Mouse (Mus musculus) heart, embryonic 14.5 days (tissue): ENCODE results near the gene Epn1. TPM values are rescaled to one million over a fixed set of nuclear protein-coding genes. Genes with fewer than 3 reads are reported as not detected.

Experiments
- ATAC-seq: fragments of 200-750 bp; cut with Nextera tagmentation; 2 replicates; pipeline ENCODE4 v1.8.0; 2017; ENCODE audit warnings: low read depth, moderate TSS enrichment; ENCODE audit not compliant: insufficient number of reproducible peaks, insufficient read depth, low FRiP score
- H3K27ac ChIP-seq, 2 experiments: fragments of 200-500 bp in 1 of 2; fragments of 300-500 bp in 1 of 2; sonication (generic) in 1 of 2; replicated peaks in 1 of 2; 2 replicates each; pipeline ENCODE4 v1.5.1; 2012 to 2014; ENCODE audit warnings: low read depth in 2 of 2, low read length in 2 of 2, control low read depth in 1 of 2, mild to moderate bottlenecking in 1 of 2, mixed read lengths in 1 of 2; ENCODE audit not compliant: control insufficient read depth in 1 of 2, insufficient read depth in 1 of 2
- H3K27me3 ChIP-seq: fragments of 300-500 bp; sonication (generic); 2 replicates; pipeline ENCODE4 v1.6.1; 2014; ENCODE audit warnings: mild to moderate bottlenecking, low read length, control low read depth; ENCODE audit not compliant: control insufficient read depth, insufficient read depth
- H3K36me3 ChIP-seq: fragments of 300-500 bp; sonication (generic); 2 replicates; pipeline ENCODE4 v1.6.1; 2014; ENCODE audit warnings: mild to moderate bottlenecking, control low read depth, low read length, mixed read lengths; ENCODE audit not compliant: control insufficient read depth, insufficient read depth
- H3K4me1 ChIP-seq, 2 experiments: fragments of 200-500 bp in 1 of 2; fragments of 300-500 bp in 1 of 2; sonication (generic) in 1 of 2; 2 replicates each; pipeline ENCODE4 v1.6.1; 2012 to 2014; ENCODE audit warnings: low read length in 2 of 2, control low read depth in 1 of 2, mixed read lengths in 1 of 2; ENCODE audit not compliant: control insufficient read depth in 2 of 2, insufficient read depth in 2 of 2
- H3K4me2 ChIP-seq: fragments of 300-500 bp; sonication (generic); 2 replicates; pipeline ENCODE4 v1.6.1; 2014; ENCODE audit warnings: mild to moderate bottlenecking, low read length
- H3K4me3 ChIP-seq, 2 experiments: fragments of 200-500 bp in 1 of 2; fragments of 300-500 bp in 1 of 2; sonication (generic) in 1 of 2; 2 replicates each; pipeline ENCODE4 v1.5.1; 2012 to 2014; ENCODE audit warnings: low read length in 2 of 2, mild to moderate bottlenecking in 2 of 2, control low read depth in 1 of 2, low read depth in 1 of 2, moderate library complexity in 1 of 2; ENCODE audit not compliant: control insufficient read depth in 1 of 2, insufficient read depth in 1 of 2
- H3K9ac ChIP-seq: fragments of 300-500 bp; sonication (generic); 2 replicates; pipeline ENCODE4 v1.6.1; 2014; ENCODE audit warnings: mild to moderate bottlenecking, low read length
- H3K9me3 ChIP-seq: fragments of 300-500 bp; sonication (generic); 2 replicates; pipeline ENCODE4 v1.6.1; 2016; ENCODE audit warnings: low read length, control low read depth; ENCODE audit not compliant: control insufficient read depth
- WGBS: fragments of 180-500 bp; shearing (Covaris S2); extraction: QIAGEN DNeasy Blood & Tissue Kit; methylation state at CpG from one replicate; pipeline ENCODE4 v1.1.7; 2014; 5-methylcytosine and 5-hydroxymethylcytosine counted together
- polyA plus RNA-seq: library from polyadenylated mRNA; unstranded; fragments of >200 nt; fragmentation: Nextera tagmentation; extraction: Ambion mirVana; gene quantifications from 2 replicates; pipeline ENCODE4 v1.2.1, GENCODE M21; 2014

Gene Epn1
- 50.6 and 52.0 TPM in 2 replicates for polyA plus RNA-seq

GRCm38 (mm10) chr7:5080010-5080751 lies at the start of gene Epn1:
Gene Epn1, plus strand, starts transcription at chr7:5080235.
- Histone ChIP-seq H3K27ac (peak within 1 kb of the TSS; percentile 85 to 96), H3K9me3 (no peaks in the 10 kb centered on the region), H3K9ac (peak within 1 kb of the TSS; percentile 99), H3K4me3 (peak within 1 kb of the TSS; percentile 88 to 100), H3K27me3 (no peaks in the 10 kb centered on the region), H3K36me3 (peaks cover 69% of the 10 kb centered on the region), H3K4me1 (peaks cover 3 to 17% of the 10 kb centered on the region in 2 experiments; a peak in 3 of 4 replicates), H3K4me2 (peak within 1 kb of the TSS; percentile 87)
- ATAC-seq = peak; percentile 86
- under 1% methylated on average over 79 of the region's 81 CpGs for whole genome bisulfite sequencing

DNA sequence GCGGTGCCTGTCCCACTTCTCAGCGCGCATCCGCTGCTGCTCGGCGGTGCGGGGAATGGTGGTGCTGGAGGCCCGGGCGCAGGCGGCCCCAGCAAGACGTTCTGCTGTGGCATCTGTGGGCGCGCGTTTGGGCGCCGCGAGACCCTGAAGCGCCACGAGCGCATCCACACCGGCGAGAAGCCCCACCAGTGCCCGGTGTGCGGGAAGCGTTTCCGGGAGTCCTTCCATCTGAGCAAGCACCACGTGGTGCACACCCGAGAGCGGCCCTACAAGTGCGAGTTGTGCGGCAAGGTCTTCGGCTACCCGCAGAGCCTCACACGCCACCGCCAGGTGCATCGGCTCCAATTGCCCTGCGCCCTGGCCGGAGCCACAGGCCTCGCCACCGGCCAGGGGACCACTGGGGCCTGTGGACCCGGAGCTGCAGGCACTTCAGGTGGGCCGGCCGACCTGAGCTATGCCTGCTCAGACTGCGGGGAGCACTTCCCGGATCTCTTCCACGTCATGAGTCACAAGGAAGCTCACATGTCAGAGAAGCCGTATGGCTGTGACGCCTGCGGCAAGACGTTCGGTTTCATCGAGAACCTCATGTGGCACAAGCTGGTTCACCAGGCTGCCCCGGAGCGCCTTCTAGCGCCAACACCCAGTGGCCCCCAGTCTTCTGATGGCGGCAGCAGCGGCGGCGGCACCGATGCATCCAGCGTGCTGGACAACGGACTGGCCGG lies 49.3 kb upstream of the Epn1 start:
- Histone ChIP-seq H3K36me3 (peaks cover 95% of the 10 kb centered on the region), H3K4me2 (no peak overlapping the region), H3K9me3 (peaks cover 35% of the 10 kb centered on the region), H3K27me3 (no peaks in the 10 kb centered on the region), H3K27ac (no peak overlapping the region), H3K9ac (no peak overlapping the region), H3K4me1 (no peaks in the 10 kb centered on the region), H3K4me3 (no peak overlapping the region)
- ATAC-seq = 0 out of 2 replicates have a peak, but pooled peaks have one; percentile 9
- WGBS = 81% methylated on average over 63 of the region's 63 CpGs

DNA sequence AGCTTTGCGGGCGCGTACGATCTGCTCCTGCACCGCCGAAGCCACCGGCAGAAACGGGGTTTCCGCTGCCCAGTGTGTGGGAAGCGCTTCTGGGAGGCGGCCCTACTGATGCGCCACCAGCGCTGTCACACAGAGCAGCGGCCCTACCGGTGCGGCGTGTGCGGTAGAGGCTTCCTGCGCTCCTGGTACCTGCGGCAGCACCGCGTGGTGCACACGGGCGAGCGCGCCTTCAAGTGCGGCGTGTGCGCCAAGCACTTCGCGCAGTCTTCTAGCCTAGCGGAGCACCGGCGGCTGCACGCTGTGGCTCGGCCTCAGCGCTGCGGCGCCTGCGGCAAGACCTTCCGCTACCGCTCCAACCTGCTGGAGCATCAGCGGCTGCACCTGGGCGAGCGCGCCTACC lies 48.5 kb upstream of the Epn1 start:
- Histone ChIP-seq H3K27ac (no peak overlapping the region), H3K4me1 (no peaks in the 10 kb centered on the region), H3K27me3 (no peaks in the 10 kb centered on the region), H3K4me3 (no peak overlapping the region), H3K9ac (no peak overlapping the region), H3K4me2 (no peak overlapping the region), H3K36me3 (peaks cover 94% of the 10 kb centered on the region), H3K9me3 (peaks cover 35% of the 10 kb centered on the region)
- ATAC-seq = no peak
- 82% methylated on average over 45 of the region's 46 CpGs for WGBS

DNA sequence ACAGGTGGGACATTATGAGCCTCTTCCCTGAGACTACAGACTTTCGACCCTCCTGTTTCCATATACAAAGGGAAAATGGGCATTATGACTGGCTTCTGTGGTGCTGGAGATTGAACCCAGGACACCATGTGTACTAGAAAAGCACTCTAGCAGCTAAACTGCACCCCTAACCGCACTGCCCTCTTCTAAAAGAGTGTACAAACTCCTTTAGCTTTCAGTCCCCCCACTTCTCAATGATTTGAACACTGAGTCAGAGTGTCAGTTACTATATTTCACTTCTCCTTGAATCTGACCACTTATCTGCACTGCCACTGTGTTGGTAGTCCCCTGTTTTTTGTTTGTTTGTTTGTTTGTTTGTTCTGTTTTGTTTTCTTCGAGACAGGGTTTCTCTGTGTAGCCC lies 46.2 kb upstream of the Epn1 start, which contains the start of gene 4632433K11Rik:
TSS of gene 4632433K11Rik (plus strand) at position 301 of the 400 bp plus-strand sequence.
- no peak within 1 kb of the TSS for H3K9ac ChIP-seq
- no peak for ATAC-seq
- H3K9me3 ChIP-seq = peaks cover 35% of the 10 kb centered on the region
- no peak within 1 kb of the TSS for H3K4me3 ChIP-seq
- no peaks in the 10 kb centered on the region for H3K27me3 ChIP-seq
- WGBS = 87% methylated on average over 3 of the region's 3 CpGs
- H3K4me2 ChIP-seq = no peak within 1 kb of the TSS
- H3K27ac ChIP-seq = no peak within 1 kb of the TSS
- peaks cover 73% of the 10 kb centered on the region for H3K36me3 ChIP-seq
- peaks cover 2 to 7% of the 10 kb centered on the region in 2 experiments; a peak in 3 of 4 replicates for H3K4me1 ChIP-seq

- H3K27me3 ChIP-seq = no peaks in the 10 kb centered on the region
- peaks cover 2 to 11% of the 10 kb centered on the region in 2 experiments; a peak in 3 of 4 replicates for H3K4me1 ChIP-seq
- peaks cover 55% of the 10 kb centered on the region for H3K36me3 ChIP-seq
- H3K4me2 ChIP-seq = no peak overlapping the region
- H3K9me3 ChIP-seq = peaks cover 18% of the 10 kb centered on the region
- no peak overlapping the region for H3K27ac ChIP-seq
- ATAC-seq = no peak
- H3K4me3 ChIP-seq = no peak overlapping the region
- WGBS = 95% methylated on average over 17 of the region's 17 CpGs
- no peak overlapping the region for H3K9ac ChIP-seq
Observed at GRCm38 (mm10) chr7:5035628-5036027, 44.4 kb upstream of the Epn1 start.

GRCm38 (mm10) chr7:5036136-5036535 lies 43.9 kb upstream of the Epn1 start:
- no peak overlapping the region for H3K4me2 ChIP-seq
- peaks cover 13% of the 10 kb centered on the region for H3K9me3 ChIP-seq
- H3K9ac ChIP-seq = no peak overlapping the region
- 94% methylated on average over 9 of the region's 9 CpGs for WGBS
- H3K27me3 ChIP-seq = no peaks in the 10 kb centered on the region
- H3K27ac ChIP-seq = no peak overlapping the region
- H3K36me3 ChIP-seq = peaks cover 51% of the 10 kb centered on the region
- no peak for ATAC-seq
- peaks cover 2 to 11% of the 10 kb centered on the region in 2 experiments; a peak in 3 of 4 replicates for H3K4me1 ChIP-seq
- no peak overlapping the region for H3K4me3 ChIP-seq

GRCm38 (mm10) chr7:5037026-5037425 lies 43.0 kb upstream of the Epn1 start:
- Histone ChIP-seq H3K4me1 (peaks cover 2 to 11% of the 10 kb centered on the region in 2 experiments; a peak in 3 of 4 replicates), H3K4me2 (no peak overlapping the region; the same call in 1 of the 2 replicates), H3K4me3 (no peak overlapping the region), H3K36me3 (peaks cover 46% of the 10 kb centered on the region), H3K27me3 (no peaks in the 10 kb centered on the region), H3K27ac (no peak overlapping the region), H3K9me3 (peaks cover 4% of the 10 kb centered on the region; the same call in 1 of the 2 replicates), H3K9ac (no peak overlapping the region)
- ATAC-seq = no peak
- 87% methylated on average over 7 of the region's 7 CpGs for WGBS
